Mouse (Mus musculus) midbrain, embryonic 10.5 days (tissue): ENCODE data around the gene Wdtc1. TPM values are rescaled to one million over a fixed set of nuclear protein-coding genes. Genes with fewer than 3 reads are reported as not detected.

ENCODE experiments used
- DNase-seq: peaks from one replicate; pipeline ENCODE4 v3.0.0-alpha.2; 2017; ENCODE audit warnings: low spot score
- H3K27ac ChIP-seq: fragments of 300-500 bp; sonication (generic); replicated peaks from 2 replicates; pipeline ENCODE4 v1.5.1; 2016; ENCODE audit warnings: mild to moderate bottlenecking
- H3K27me3 ChIP-seq: fragments of 300-500 bp; sonication (generic); 2 replicates; pipeline ENCODE4 v1.6.1; 2016; ENCODE audit warnings: low read depth, mild to moderate bottlenecking; ENCODE audit not compliant: poor library complexity, severe bottlenecking
- H3K36me3 ChIP-seq: fragments of 300-500 bp; sonication (generic); 2 replicates; pipeline ENCODE4 v1.6.1; 2016; ENCODE audit warnings: mild to moderate bottlenecking, moderate library complexity
- H3K4me1 ChIP-seq: fragments of 300-500 bp; sonication (generic); 2 replicates; pipeline ENCODE4 v1.6.1; 2016
- H3K4me3 ChIP-seq: fragments of 300-500 bp; sonication (generic); 2 replicates; pipeline ENCODE4 v1.5.1; 2016; ENCODE audit warnings: mild to moderate bottlenecking, moderate library complexity
- H3K9me3 ChIP-seq: fragments of 300-500 bp; sonication (generic); replicated peaks from 2 replicates; pipeline ENCODE4 v1.6.1; 2016; ENCODE audit warnings: mild to moderate bottlenecking
- WGBS: fragments of 180-500 bp; shearing (Covaris S2); methylation state at CpG from one replicate; pipeline ENCODE4 v1.1.7; 2016; 5-methylcytosine and 5-hydroxymethylcytosine counted together
- polyA plus RNA-seq: library from polyadenylated mRNA; unstranded; fragments of >200 nt; fragmentation: Nextera tagmentation; extraction: Ambion mirVana; gene quantifications from 2 replicates; pipeline ENCODE4 v1.2.1, GENCODE M21; 2016

Gene Wdtc1
- polyA plus RNA-seq, 1 experiment from 2014 or later = 19.2 TPM

- H3K9me3 ChIP-seq = no peaks in the 10 kb centered on the region
- H3K27me3 ChIP-seq = no peaks in the 10 kb centered on the region
- 18% methylated on average over 14 of the region's 14 CpGs for WGBS
- H3K27ac ChIP-seq = peak overlapping the region; percentile 92
- H3K4me1 ChIP-seq = peaks cover 33% of the 10 kb centered on the region
- peaks cover 6% of the 10 kb centered on the region; the same call in 1 of the 2 replicates for H3K36me3 ChIP-seq
- DNase-seq = no peak
- peak overlapping the region; percentile 91 for H3K4me3 ChIP-seq
Measured at GRCm38 (mm10) chr4:133337833-133338520, 15.3 kb downstream of the Wdtc1 start.

GRCm38 (mm10) chr4:133333306-133333705 lies 20.0 kb downstream of the Wdtc1 start:
- Histone ChIP-seq H3K36me3 (peaks cover 6% of the 10 kb centered on the region; the same call in 1 of the 2 replicates), H3K9me3 (no peaks in the 10 kb centered on the region), H3K4me1 (peaks cover 28% of the 10 kb centered on the region), H3K27ac (no peak overlapping the region), H3K27me3 (no peaks in the 10 kb centered on the region), H3K4me3 (no peak overlapping the region)
- 27% methylated on average over 6 of the region's 6 CpGs for WGBS
- DNase-seq = no peak

GRCm38 (mm10) chr4:133330296-133330695 lies 23.0 kb downstream of the Wdtc1 start:
- Histone ChIP-seq H3K4me3 (no peak overlapping the region), H3K27me3 (no peaks in the 10 kb centered on the region), H3K27ac (no peak overlapping the region), H3K9me3 (no peaks in the 10 kb centered on the region), H3K36me3 (peaks cover 3% of the 10 kb centered on the region; the same call in 1 of the 2 replicates), H3K4me1 (peaks cover 22% of the 10 kb centered on the region)
- WGBS = 93% methylated on average over 4 of the region's 4 CpGs
- DNase-seq = no peak

- Histone ChIP-seq H3K9me3 (no peaks in the 10 kb centered on the region), H3K4me1 (peaks cover 14% of the 10 kb centered on the region), H3K27me3 (no peaks in the 10 kb centered on the region), H3K27ac (no peak overlapping the region), H3K36me3 (peaks cover 8% of the 10 kb centered on the region; the same call in 1 of the 2 replicates), H3K4me3 (no peak overlapping the region)
- DNase-seq = no peak
- WGBS = 87% methylated on average over 7 of the region's 7 CpGs
Measured at GRCm38 (mm10) chr4:133328129-133328528, 25.2 kb downstream of the Wdtc1 start.

- no peaks in the 10 kb centered on the region for H3K4me1 ChIP-seq
- H3K9me3 ChIP-seq = no peaks in the 10 kb centered on the region
- 93% methylated on average over 3 of the region's 3 CpGs for WGBS
- no peaks in the 10 kb centered on the region for H3K27me3 ChIP-seq
- H3K4me3 ChIP-seq = no peak overlapping the region
- DNase-seq = no peak
- H3K27ac ChIP-seq = no peak overlapping the region
- H3K36me3 ChIP-seq = peaks cover 28% of the 10 kb centered on the region
Measured at GRCm38 (mm10) chr4:133319667-133320066, 33.6 kb downstream of the Wdtc1 start.

GRCm38 (mm10) chr4:133315991-133316390 lies 37.3 kb downstream of the Wdtc1 start:
- H3K4me1 ChIP-seq = no peaks in the 10 kb centered on the region
- H3K27me3 ChIP-seq = no peaks in the 10 kb centered on the region
- no peaks in the 10 kb centered on the region for H3K9me3 ChIP-seq
- H3K27ac ChIP-seq = no peak overlapping the region
- H3K36me3 ChIP-seq = peaks cover 16% of the 10 kb centered on the region
- WGBS = 90% methylated on average over 5 of the region's 5 CpGs
- no peak overlapping the region for H3K4me3 ChIP-seq
- no peak for DNase-seq

- H3K27me3 ChIP-seq = no peaks in the 10 kb centered on the region
- H3K27ac ChIP-seq = no peak overlapping the region
- no peaks in the 10 kb centered on the region for H3K4me1 ChIP-seq
- H3K9me3 ChIP-seq = no peaks in the 10 kb centered on the region
- peaks cover 16% of the 10 kb centered on the region for H3K36me3 ChIP-seq
- no peak for DNase-seq
- WGBS = 90% methylated on average over 8 of the region's 8 CpGs
- H3K4me3 ChIP-seq = no peak overlapping the region
Measured at GRCm38 (mm10) chr4:133314896-133315295, 38.4 kb downstream of the Wdtc1 start.

GRCm38 (mm10) chr4:133309948-133310347 lies 43.3 kb downstream of the Wdtc1 start:
- no peak overlapping the region for H3K4me3 ChIP-seq
- no peaks in the 10 kb centered on the region for H3K9me3 ChIP-seq
- H3K27ac ChIP-seq = no peak overlapping the region
- peaks cover 25% of the 10 kb centered on the region for H3K36me3 ChIP-seq
- H3K4me1 ChIP-seq = no peaks in the 10 kb centered on the region
- no peaks in the 10 kb centered on the region for H3K27me3 ChIP-seq
- 0% methylated on average over 3 of the region's 3 CpGs for WGBS
- DNase-seq = peak; percentile 83

GRCm38 (mm10) chr4:133307331-133307730 lies 46.0 kb downstream of the Wdtc1 start:
- Histone ChIP-seq H3K9me3 (no peaks in the 10 kb centered on the region), H3K36me3 (peaks cover 31% of the 10 kb centered on the region), H3K4me1 (peaks cover under 1% of the 10 kb centered on the region; the same call in 1 of the 2 replicates), H3K27me3 (no peaks in the 10 kb centered on the region), H3K27ac (no peak overlapping the region), H3K4me3 (no peak overlapping the region)
- peak; percentile 48 for DNase-seq
- WGBS = 37% methylated on average over 3 of the region's 3 CpGs

- Histone ChIP-seq H3K4me3 (no peak overlapping the region), H3K36me3 (peaks cover 45% of the 10 kb centered on the region), H3K9me3 (no peaks in the 10 kb centered on the region), H3K27ac (no peak overlapping the region), H3K4me1 (peaks cover 5% of the 10 kb centered on the region; the same call in 1 of the 2 replicates), H3K27me3 (no peaks in the 10 kb centered on the region)
- WGBS = 88% methylated on average over 7 of the region's 7 CpGs
- DNase-seq = no peak
Measured at GRCm38 (mm10) chr4:133305825-133306224, 47.5 kb downstream of the Wdtc1 start.

GRCm38 (mm10) chr4:133304770-133305169 lies 48.5 kb downstream of the Wdtc1 start:
- Histone ChIP-seq H3K4me1 (peaks cover 5% of the 10 kb centered on the region; the same call in 1 of the 2 replicates), H3K9me3 (no peaks in the 10 kb centered on the region), H3K4me3 (no peak overlapping the region), H3K36me3 (peaks cover 55% of the 10 kb centered on the region), H3K27ac (no peak overlapping the region), H3K27me3 (no peaks in the 10 kb centered on the region)
- DNase-seq = no peak
- 93% methylated on average over 7 of the region's 7 CpGs for WGBS

GRCm38 (mm10) chr4:133302668-133303067 lies 50.6 kb downstream of the Wdtc1 start:
- Histone ChIP-seq H3K36me3 (peaks cover 54% of the 10 kb centered on the region), H3K9me3 (no peaks in the 10 kb centered on the region), H3K27me3 (no peaks in the 10 kb centered on the region), H3K4me1 (peaks cover 25% of the 10 kb centered on the region), H3K27ac (no peak overlapping the region), H3K4me3 (no peak overlapping the region)
- 85% methylated on average over 5 of the region's 5 CpGs for WGBS
- no peak for DNase-seq

GRCm38 (mm10) chr4:133301802-133302201 lies 51.5 kb downstream of the Wdtc1 start:
- no peaks in the 10 kb centered on the region for H3K9me3 ChIP-seq
- H3K4me1 ChIP-seq = peaks cover 30% of the 10 kb centered on the region
- H3K27me3 ChIP-seq = no peaks in the 10 kb centered on the region
- 28% methylated on average over 4 of the region's 4 CpGs for WGBS
- H3K36me3 ChIP-seq = peaks cover 60% of the 10 kb centered on the region
- no peak overlapping the region for H3K4me3 ChIP-seq
- no peak overlapping the region for H3K27ac ChIP-seq
- peak; percentile 77 for DNase-seq
